Mouse (Mus musculus): ENCODE data around the gene Rmi1. TPM values are rescaled to one million over a fixed set of nuclear protein-coding genes. Genes with fewer than 3 reads are reported as not detected.
"Not testable (repeated sequence)": the region's sequence is repeated elsewhere in the genome, so short reads cannot be mapped to it uniquely, and the experiment has no call there.

Rmi1 gene
- total RNA-seq, 2 experiments from 2014 or later: 17.7 to 38.1 TPM

DNA sequence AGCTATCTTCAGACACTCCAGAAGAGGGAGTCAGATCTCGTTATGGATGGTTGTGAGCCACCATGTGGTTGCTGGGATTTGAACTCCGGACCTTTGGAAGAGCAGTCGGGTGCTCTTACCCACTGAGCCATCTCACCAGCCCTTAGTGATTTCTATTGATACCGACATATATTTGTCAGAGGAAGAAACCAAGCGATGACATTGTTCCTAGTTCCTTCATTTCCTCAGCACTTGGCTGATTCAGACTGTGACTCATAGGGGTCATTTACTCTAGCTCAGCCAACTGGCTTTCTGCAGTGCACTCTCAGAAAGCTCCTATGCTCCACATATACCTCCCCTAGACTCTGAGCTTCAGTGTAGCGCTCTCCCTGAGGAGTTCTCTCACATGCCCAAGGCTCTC, 56.8 kb downstream of the Rmi1 start:
- not testable (repeated sequence) for ATAC-seq (replicated peaks; ENCODE audit: poor library complexity)

Other genes starting within 250 kb of the Rmi1 start
- gene Idnk, start 244.6 kb upstream of the Rmi1 start, total RNA-seq (2015): 46.2 and 52.9 TPM in 2 replicates
- 36.8 and 44.9 TPM in 2 replicates for gene Idnk, start 244.6 kb upstream of the Rmi1 start, total RNA-seq (2017)
- gene Ubqln1, start 186.6 kb upstream of the Rmi1 start, total RNA-seq (2015): 52.2 and 57.6 TPM in 2 replicates
- gene Ubqln1, start 186.6 kb upstream of the Rmi1 start, total RNA-seq (2017): 53.0 and 64.7 TPM in 2 replicates
- gene Gkap1, start 126.5 kb upstream of the Rmi1 start, total RNA-seq (2015): 10.9 and 11.6 TPM in 2 replicates
- gene Gkap1, start 126.5 kb upstream of the Rmi1 start, total RNA-seq (2017): 14.6 and 20.2 TPM in 2 replicates
- gene Kif27, start 43.1 kb upstream of the Rmi1 start, total RNA-seq (2015): 0.20 TPM in 1 of 2 replicates, not detected in the other
- gene Kif27, start 43.1 kb upstream of the Rmi1 start, total RNA-seq (2017): not detected in 2 replicates
- 17.3 and 20.6 TPM in 2 replicates for gene 2210016F16Rik, start 17.0 kb upstream of the Rmi1 start, total RNA-seq (2015)
- gene 2210016F16Rik, start 17.0 kb upstream of the Rmi1 start, total RNA-seq (2017): 11.4 and 11.8 TPM in 2 replicates
- 807 and 878 TPM in 2 replicates for gene Hnrnpk, start 1.1 kb downstream of the Rmi1 start, total RNA-seq (2015)
- gene Hnrnpk, start 1.1 kb downstream of the Rmi1 start, total RNA-seq (2017): 1,846 and 2,313 TPM in 2 replicates
- not detected in 2 replicates for gene Slc28a3, start 208.6 kb downstream of the Rmi1 start, total RNA-seq (2015)
- gene Slc28a3, start 208.6 kb downstream of the Rmi1 start, total RNA-seq (2017): not detected in 2 replicates